Mouse (Mus musculus) bone marrow macrophage, adult 2 months (primary cell): ENCODE measurements around the gene Gucy2d.

Experiments
- CTCF ChIP-seq: IDR thresholded peaks from 2 replicates; pipeline ENCODE4 v1.5.1; 2012; ENCODE audit warnings: low read depth, mild to moderate bottlenecking, low read length, moderate library complexity
- POLR2A ChIP-seq: IDR thresholded peaks from 2 replicates; pipeline ENCODE4 v1.6.1; 2012; ENCODE audit warnings: mild to moderate bottlenecking, low read depth, low read length, borderline replicate concordance

DNA sequence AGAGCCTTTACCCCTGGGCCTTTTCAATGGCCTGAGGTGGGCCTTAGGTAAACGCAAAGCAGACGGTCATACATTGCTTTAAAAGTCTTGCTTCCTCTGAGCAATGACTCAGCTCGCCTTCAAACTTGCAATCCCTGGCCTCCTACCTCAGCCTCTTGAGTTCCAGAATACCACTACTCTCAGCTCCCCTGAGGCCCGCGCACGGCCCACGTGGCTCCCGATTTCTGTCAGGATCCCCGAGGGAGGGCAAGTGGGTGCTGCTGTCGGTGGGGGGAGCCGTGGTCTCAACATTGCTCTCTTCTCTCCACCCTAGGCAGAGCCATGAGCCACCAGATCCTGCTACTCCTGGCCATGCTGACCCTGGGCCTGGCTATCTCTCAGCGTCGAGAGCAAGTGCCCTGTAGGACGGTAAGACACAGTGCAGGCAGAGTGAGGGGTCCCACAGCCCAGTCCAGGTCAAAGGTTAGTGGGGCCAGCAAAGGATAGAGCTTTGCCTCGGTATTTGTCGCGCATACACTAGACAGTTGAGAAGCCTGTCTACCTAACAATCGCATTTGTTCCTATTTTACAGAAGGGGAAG, 53.8 kb downstream of the Gucy2d start:
- no peak for TF ChIP-seq POLR2A
- no peak for TF ChIP-seq CTCF
